Mouse (Mus musculus): ENCODE measurements at regions not wholly inside any gene's neighbourhood (a gene's known extent, or its start where the extent isn't known, plus 50 kb on each side); places are given as distances from the start of the nearest gene placed in this dataset.

DNA sequence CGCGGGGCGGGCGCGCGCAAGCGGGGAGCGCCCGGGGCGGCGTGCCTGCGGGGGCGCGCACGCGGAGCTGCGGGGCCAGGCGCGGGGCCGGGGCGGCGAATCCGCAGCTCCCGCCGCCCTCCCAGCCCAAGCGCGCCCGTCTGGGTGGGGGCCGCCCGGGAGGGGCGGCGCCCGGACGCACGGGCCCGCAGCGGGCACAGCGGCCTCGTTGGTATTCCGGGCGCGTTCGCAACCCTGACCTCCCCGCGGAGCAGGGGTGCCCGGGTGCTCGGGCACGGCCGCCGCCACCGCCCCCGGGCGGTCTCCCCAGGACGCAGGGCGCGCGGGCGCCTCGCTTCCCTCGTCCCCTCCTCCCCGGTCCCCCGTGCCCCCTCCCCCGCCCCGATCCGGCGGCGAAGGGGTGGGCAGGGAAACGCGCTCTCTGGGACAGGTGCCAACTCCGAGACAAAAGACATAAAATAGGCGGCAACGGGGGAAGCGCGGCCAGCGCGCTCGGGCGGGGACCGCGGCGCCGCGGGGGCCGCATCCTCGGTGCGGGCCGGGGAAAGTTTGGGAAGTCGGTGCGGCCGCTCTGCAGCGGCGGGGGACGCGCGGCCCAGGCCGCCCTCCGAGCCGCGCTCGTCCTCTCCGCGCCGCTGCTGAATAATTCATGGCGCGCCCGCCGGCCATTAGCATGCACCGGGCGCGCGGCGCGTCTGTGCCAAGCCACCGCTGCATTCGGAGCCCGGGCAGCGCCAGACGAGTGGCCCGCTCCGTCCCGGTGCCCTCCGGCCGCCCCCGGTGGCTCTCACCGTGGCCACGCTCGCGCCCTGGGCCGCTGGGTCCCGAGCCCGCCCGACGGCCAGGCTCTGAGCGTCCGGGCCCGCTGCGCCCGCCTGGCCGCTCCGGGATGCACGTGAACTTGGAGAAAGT is 63.7 kb upstream of the Ppara start:
- no peak for ATAC-seq (replicated peaks in 1 of 2; ENCODE audit: insufficient read depth in 1 of 2, low FRiP score in 2 of 2, low TSS enrichment in 1 of 2, low read depth in 1 of 2, poor library complexity in 2 of 2, severe bottlenecking in 2 of 2)

DNA sequence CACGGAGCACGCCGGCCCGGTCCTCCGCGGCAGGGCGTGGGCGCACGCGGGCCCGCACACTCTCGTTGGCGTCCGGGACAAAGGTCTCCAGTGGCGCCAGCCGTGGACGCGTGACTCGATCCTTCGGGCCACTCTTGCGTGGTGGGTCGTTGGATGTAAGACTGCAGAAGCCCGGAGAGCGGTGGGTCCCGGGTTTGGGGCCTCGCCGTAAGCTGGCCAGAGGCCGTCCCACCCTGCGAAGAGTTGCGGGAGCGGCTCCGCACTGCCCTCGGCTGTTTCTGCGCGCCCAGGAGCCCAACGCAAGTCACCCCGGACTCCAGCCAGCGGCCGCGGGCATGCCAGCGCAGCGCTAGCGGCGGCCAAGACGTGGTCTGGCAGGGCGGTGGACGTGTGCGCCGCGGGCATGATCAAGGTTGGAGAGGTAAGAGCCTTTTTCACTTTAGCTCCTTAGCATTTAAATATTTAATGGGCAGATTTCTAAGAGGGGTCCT is 63.0 kb upstream of the Ppara start:
- no peak for ATAC-seq (replicated peaks in 1 of 2; ENCODE audit: insufficient read depth in 1 of 2, low FRiP score in 2 of 2, low TSS enrichment in 1 of 2, low read depth in 1 of 2, poor library complexity in 2 of 2, severe bottlenecking in 2 of 2)

- ATAC-seq (replicated peaks in 1 of 2; ENCODE audit: insufficient read depth in 1 of 2, low FRiP score in 2 of 2, low TSS enrichment in 1 of 2, low read depth in 1 of 2, poor library complexity in 2 of 2, severe bottlenecking in 2 of 2): no peak
Observed at GRCm38 (mm10) chr15:85672376-85672775, 62.4 kb upstream of the Ppara start.

GRCm38 (mm10) chr15:85672931-85673330 is 61.9 kb upstream of the Ppara start:
- no peak for ATAC-seq (replicated peaks in 1 of 2; ENCODE audit: insufficient read depth in 1 of 2, low FRiP score in 2 of 2, low TSS enrichment in 1 of 2, low read depth in 1 of 2, poor library complexity in 2 of 2, severe bottlenecking in 2 of 2)

DNA sequence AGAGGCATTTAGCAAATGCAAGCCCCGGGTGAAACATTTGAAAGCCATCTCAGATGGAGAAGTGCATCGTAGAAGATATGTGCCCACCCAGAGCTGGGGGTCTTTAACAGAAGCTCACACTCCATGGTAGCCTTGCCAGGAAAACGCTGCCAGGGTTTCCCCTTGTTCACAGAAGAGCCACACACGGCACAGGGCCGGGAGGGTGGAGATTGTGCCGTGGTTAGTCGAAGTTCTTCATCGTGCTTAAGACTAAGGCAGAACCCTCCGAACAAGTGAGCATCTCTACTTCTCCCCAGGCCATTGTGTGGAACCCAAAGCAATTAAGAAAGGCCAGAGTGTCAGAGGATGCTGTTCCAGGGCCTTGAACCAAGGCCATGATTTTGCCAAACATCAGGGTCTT is 61.3 kb upstream of the Ppara start:
- ATAC-seq (replicated peaks in 1 of 2; ENCODE audit: insufficient read depth in 1 of 2, low FRiP score in 2 of 2, low TSS enrichment in 1 of 2, low read depth in 1 of 2, poor library complexity in 2 of 2, severe bottlenecking in 2 of 2): no peak

DNA sequence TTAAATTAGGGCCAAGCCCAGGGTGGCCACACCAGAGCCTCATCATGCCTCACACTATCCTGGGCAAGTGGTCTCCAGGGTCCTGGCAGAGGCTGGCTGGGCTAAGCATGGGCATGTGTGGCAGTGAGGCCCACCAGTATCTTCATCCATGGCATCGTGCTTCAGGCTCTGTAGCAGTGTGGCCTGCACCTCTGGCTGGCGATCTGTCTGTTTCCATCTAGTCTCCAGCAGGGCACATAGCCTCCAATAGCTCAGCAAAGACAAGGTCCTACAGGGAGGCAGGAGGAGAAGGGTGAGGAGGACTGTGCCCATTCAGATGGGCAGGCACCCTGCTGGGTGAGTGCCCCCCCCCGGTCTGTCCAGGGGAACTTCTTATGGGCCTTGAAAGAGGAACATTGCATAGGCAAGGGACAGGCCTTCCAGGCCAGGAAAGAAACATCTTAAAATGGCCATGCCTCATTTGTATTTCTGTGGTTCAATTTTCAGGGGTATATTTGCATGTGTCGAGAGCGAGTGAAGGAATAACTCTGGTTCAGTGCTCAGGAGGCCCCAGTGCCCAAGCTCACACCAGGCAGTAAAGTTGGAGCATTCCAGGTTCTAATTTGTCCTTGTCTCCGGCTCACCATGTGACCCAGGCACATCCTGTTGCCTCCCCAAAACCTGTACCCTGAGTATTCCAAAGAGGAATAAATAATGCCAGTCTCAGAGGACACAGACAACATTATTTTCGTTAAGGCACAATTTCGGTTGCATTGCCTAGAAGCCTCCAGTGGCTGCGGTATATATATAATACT is 60.4 kb upstream of the Ppara start:
- no peak for ATAC-seq (replicated peaks in 1 of 2; ENCODE audit: insufficient read depth in 1 of 2, low FRiP score in 2 of 2, low TSS enrichment in 1 of 2, low read depth in 1 of 2, poor library complexity in 2 of 2, severe bottlenecking in 2 of 2)

DNA sequence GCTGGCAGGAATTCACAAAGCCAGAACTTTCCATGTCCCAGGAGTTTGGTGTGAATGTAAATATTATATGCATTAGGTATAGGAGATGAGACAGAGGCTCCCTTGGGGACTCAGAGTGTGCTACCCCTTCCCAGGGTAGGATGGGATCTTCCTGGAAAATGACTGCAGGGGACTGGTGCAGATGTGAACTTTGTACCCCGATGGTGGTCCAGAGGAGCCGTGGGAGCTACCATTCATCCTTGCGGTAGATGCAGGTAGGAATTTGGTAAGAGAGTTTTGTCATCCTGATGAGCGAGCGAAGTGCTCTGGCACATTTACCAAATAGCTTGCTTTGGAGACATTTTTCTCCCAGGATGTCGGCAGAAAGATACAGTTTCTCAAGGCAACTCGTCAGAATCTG is 59.7 kb upstream of the Ppara start:
- ATAC-seq (replicated peaks in 1 of 2; ENCODE audit: insufficient read depth in 1 of 2, low FRiP score in 2 of 2, low TSS enrichment in 1 of 2, low read depth in 1 of 2, poor library complexity in 2 of 2, severe bottlenecking in 2 of 2): no peak

GRCm38 (mm10) chr15:85675736-85676135 is 59.0 kb upstream of the Ppara start:
- no peak for ATAC-seq (replicated peaks in 1 of 2; ENCODE audit: insufficient read depth in 1 of 2, low FRiP score in 2 of 2, low TSS enrichment in 1 of 2, low read depth in 1 of 2, poor library complexity in 2 of 2, severe bottlenecking in 2 of 2)

- no peak for ATAC-seq (replicated peaks in 1 of 2; ENCODE audit: insufficient read depth in 1 of 2, low FRiP score in 2 of 2, low TSS enrichment in 1 of 2, low read depth in 1 of 2, poor library complexity in 2 of 2, severe bottlenecking in 2 of 2)
Observed at GRCm38 (mm10) chr15:85676156-85676555, 58.6 kb upstream of the Ppara start.

- ATAC-seq (replicated peaks in 1 of 2; ENCODE audit: insufficient read depth in 1 of 2, low FRiP score in 2 of 2, low TSS enrichment in 1 of 2, low read depth in 1 of 2, poor library complexity in 2 of 2, severe bottlenecking in 2 of 2): no peak
Observed at GRCm38 (mm10) chr15:85676871-85677270, 57.9 kb upstream of the Ppara start.

- ATAC-seq (replicated peaks in 1 of 2; ENCODE audit: insufficient read depth in 1 of 2, low FRiP score in 2 of 2, low TSS enrichment in 1 of 2, low read depth in 1 of 2, poor library complexity in 2 of 2, severe bottlenecking in 2 of 2): no peak
Observed at GRCm38 (mm10) chr15:85677381-85677780, 57.4 kb upstream of the Ppara start.

GRCm38 (mm10) chr15:85677855-85678254 is 56.9 kb upstream of the Ppara start:
- ATAC-seq (replicated peaks in 1 of 2; ENCODE audit: insufficient read depth in 1 of 2, low FRiP score in 2 of 2, low TSS enrichment in 1 of 2, low read depth in 1 of 2, poor library complexity in 2 of 2, severe bottlenecking in 2 of 2): no peak

DNA sequence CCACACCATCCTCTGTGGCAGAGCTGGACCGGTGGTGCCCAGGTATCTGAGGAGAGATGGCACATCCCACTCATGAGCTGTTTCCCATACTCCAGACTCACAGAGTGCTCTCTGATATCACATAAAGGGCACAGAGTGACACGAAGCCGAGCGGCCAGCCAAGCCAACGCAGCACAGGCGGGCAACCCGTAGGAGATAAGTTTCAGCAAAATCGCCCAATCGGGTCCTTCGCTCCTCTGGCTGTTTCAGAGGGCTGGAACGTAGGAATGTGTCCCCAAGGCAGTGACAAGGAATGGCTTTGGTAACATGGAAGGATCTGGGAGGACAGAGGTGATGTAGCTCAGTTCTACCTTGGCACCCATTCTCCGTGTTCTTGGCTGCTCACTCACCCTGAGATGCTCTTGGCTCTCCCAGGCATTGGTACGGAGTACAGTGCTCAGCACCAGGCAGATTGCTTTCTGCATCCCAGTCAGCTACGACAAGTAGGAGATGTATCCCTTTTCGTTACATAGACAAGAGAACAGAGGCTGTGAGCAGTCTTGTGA is 56.4 kb upstream of the Ppara start:
- ATAC-seq (replicated peaks in 1 of 2; ENCODE audit: insufficient read depth in 1 of 2, low FRiP score in 2 of 2, low TSS enrichment in 1 of 2, low read depth in 1 of 2, poor library complexity in 2 of 2, severe bottlenecking in 2 of 2): no peak

DNA sequence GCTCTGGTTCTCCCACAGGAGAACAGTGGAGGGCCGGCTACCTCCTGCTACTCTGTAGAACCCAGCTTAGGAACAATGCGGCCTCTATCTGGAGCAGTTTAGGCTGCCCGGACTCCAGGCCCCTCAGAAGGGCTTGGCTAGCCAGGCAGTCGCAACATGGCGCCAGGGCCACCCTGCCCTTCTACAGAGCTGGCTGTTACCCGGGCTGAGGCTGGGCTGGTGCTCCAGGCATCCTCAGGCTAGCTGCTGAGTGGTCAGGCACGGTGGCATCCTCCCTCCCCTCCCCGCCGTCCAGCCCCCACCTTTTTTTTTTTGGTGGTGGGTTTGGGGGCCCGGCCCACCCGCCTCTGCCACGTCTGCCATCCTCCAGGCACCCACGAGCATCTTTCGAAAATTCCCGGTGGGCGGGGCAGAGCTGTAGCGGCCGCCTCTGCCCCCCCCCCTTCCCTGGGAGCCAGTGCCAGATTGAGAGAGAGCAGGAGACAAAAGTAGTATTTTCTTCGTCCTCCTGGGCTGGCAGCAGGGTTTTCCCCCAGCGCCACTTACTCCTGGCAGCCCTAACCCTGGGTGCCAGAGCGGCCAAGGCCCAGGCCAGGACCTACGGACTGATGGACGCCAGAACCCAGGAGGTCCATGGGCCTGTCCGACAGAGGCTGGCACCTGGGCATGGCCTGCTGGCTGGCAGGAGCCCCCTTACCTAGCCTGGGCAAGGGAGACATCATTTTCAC is 55.6 kb upstream of the Ppara start:
- ATAC-seq (replicated peaks in 1 of 2; ENCODE audit: insufficient read depth in 1 of 2, low FRiP score in 2 of 2, low TSS enrichment in 1 of 2, low read depth in 1 of 2, poor library complexity in 2 of 2, severe bottlenecking in 2 of 2): peak in 1 of 2 experiments; percentile 17; a peak in 1 of 4 replicates

- no peak for ATAC-seq (replicated peaks in 1 of 2; ENCODE audit: insufficient read depth in 1 of 2, low FRiP score in 2 of 2, low TSS enrichment in 1 of 2, low read depth in 1 of 2, poor library complexity in 2 of 2, severe bottlenecking in 2 of 2)
Observed at GRCm38 (mm10) chr15:85679864-85680428, 54.8 kb upstream of the Ppara start.

DNA sequence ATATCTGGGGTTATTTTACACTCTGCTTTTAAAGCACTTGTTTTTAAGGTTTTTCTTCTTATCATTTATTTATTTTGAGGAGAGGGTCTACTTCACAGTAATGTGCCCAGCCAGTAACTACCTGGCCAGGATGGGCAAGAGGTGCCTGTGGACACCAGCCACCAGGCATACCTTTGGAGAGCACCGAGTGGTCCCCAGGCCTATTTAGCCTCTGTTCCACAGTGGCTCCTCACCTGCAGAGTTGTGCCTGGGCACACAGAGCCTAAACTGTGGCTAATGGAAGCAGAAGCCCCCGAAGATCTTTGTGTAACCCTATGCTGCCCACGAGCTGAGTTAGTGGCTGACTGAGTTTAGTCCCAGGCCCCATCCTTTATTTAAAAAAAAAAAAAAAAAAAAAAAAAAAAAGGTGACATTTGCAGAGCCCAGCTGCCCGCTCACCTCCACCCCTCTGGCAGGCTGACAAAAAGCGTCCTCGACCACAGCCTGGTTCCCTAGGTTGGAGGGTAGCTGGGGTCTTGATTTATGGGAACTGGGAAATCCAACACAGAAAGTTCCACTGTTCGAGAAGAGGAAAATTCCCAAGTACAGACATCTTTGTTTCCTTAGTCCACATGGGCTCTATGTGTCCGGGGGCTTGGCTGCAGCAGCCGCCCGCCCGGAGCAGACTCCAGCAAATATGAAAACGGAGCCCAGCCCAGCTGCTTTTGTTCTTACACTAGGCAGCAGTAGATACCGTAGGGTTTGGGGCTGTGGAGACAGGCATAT is 54.1 kb upstream of the Ppara start:
- ATAC-seq (replicated peaks in 1 of 2; ENCODE audit: insufficient read depth in 1 of 2, low FRiP score in 2 of 2, low TSS enrichment in 1 of 2, low read depth in 1 of 2, poor library complexity in 2 of 2, severe bottlenecking in 2 of 2): no peak
